Mouse (Mus musculus): ENCODE data around the gene Plcb1.

Plcb1 gene

DNA sequence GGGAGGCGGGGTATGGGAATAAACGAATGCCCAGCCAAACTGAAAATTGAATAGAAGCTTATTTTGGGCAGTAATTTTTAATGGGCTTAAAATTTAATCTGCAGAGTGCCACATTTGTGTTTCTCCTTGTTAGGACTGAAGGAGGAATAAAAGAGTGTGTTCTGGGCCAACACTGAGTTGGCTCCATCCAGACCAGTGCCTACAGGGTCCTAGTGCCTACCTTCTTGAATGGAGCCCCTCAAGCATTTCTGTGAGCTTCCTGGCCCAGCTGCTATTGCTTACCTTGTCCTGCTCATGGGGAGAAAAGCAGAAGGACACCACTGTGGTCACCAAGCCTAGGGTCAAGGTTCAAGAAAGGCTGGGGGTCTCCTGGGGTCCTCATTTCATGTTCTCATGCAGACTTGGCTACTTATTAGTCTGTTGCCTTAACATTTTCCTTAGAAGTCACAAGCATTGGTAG lies 128.3 kb downstream of the Plcb1 start:
- DNase-seq = no peak

DNA sequence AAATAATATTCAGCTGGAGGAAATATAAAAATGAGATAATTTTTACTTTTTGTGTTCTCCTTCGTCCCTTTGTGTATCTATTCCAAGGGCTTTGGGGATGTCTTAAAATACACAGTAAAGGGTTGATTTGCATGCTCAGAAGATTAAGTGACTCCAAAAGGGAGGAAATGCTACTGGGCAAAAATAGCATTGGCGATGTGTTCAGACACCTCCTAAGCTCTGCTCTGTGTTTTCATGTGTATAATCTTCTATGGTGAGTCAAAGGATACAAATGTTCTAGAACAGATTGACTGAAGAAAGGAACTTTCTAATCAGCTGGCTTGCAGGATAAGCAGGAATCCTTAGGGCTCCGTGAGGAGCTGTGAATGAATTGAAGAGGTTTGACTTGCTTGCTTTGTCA lies 129.2 kb downstream of the Plcb1 start:
- DNase-seq = no peak

DNA sequence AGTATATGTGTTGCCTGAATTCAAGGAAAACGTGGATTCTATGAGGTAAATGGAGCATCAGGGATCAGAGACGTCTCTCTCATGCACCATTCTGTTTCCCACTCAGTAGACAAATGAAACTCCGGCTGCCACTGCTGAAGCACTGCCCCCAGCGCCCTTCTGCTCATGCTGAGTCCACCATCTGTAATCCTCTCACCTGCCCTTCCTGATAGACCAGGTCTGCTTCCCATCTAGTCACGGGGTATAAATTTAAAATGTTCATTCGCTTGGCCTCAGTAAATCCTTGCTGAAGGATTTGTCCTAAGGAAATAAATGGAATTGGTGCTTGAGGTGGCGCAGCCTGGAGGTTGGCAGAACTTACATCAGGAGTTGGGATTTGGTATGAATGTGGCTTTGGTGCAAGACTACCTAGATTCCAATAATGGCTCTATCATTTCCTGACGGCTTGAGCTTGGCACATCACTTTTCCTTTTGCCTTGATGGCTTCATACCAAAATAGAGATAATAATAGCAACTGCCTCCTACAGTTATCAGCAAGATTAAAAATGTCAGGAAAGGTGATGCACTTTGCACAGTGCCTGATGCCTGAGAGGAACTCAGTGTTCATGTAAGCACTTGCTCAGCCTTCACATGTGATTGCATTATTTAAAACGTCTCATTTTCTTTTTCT lies 134.9 kb downstream of the Plcb1 start:
- peak; percentile 85 for DNase-seq

DNA sequence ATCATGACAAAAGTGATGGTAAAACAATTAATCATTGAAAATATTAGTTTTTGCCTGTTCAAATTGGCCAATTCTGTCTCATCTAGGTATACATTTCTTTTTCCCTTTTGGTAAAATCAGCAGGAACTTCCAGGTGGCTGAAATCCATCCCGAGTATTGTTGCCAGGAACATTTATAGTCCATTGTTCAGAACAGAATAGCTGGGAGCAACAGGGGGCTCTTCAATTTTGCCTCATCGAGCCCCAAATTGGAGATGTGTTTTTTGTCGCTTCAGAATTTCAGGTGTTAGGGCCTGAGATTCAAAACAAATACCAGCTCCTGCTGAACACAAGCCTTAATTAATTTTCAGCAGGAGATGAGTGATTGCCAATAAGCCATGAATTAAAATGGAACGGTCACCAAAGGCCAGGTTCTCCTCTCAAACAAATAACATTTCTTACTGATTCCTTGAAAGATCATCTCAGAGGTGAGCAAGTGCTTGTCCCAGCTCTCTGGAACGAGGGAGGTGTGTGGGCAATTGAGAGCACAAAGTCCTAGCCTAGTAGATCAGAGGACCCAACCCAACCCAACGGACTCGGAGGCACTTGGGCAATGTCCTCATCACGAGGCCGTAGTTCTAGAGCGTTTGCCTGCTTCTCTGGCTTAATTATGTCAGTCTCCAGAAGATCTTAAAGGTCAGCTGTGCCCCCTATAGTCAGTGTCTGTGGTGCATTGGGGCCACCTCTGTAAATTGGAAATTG lies 136.9 kb downstream of the Plcb1 start:
- DNase-seq = no peak

DNA sequence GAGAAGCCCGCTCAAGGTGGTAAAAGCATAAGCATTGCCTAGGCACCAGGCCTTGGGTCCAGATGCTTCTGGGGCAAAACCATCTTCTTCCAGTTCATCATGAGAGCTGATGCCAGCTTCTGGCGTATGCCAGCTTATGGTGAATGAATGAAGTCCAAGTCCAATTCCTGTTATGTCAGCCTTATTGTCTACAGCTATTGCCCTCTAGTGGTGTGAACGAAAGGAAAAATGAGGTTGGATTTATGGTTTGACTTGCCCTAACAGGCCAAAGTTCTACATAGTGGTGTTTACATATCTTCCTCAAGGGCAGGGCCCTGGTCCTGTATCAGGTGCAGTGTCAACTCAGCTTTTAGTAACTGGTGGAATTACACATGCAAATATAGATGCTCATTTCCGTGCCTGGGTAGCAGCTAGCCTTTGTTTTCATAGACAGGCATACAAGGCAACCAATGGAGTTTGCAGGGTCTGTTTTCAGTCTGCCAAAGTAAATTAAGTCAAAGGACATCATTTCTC lies 138.3 kb downstream of the Plcb1 start:
- no peak for DNase-seq

DNA sequence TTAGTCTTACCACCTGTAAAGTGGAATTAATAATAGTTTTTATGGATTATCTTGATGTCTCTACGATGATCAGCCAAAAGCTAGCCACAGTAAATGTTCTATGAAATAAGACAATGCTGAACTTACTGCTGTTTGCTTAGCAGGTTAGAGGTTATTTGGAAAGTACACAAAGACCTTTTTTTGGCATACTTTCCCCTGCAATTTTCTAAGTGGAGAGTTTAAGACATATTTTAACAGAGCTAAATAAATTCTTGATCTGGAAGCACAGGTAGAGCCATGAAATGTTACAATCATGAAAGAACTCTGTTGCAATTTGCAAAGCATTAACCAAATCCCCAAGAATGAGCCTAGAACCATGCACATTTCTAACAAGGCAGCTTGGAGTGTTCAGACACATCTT lies 140.4 kb downstream of the Plcb1 start:
- no peak for DNase-seq

DNA sequence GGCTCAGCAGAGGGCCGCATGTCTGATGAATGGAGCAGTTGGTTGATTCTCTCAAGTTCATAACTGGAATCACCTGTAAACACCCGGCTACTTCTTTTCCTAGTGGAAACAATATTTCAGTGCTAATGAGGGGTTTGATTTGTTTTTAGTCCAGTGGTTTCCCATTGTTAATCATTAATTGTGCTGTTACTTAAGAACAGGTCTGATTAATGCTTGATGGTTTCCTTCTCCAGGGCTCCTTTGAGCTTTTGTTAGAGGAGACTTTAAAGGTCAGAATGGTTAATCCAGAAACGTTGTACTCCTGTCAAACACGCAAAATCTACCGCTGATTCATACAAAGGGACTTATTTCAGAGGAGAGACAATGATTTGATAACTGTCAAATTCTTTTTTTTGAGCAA lies 141.2 kb downstream of the Plcb1 start:
- DNase-seq = no peak

DNA sequence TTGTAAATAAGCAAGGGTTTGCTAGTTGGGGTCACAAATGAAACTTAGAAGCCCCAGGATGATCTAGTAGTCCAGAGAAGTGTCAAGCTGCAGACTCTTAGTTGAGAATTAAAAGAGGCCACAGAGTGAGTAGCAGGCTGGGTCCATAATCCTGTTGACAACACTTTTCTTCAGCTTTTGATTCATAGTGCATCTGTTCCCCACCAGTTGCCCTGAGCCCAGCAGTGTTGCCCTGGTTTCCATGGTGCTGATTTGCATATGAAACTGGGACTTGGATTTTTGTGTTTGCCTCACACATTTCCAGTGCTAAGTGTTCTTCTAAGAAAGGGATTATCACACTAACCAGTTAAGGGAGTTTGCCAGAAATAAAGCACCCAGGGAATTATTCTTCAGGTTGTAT lies 143.6 kb downstream of the Plcb1 start:
- DNase-seq = no peak

DNA sequence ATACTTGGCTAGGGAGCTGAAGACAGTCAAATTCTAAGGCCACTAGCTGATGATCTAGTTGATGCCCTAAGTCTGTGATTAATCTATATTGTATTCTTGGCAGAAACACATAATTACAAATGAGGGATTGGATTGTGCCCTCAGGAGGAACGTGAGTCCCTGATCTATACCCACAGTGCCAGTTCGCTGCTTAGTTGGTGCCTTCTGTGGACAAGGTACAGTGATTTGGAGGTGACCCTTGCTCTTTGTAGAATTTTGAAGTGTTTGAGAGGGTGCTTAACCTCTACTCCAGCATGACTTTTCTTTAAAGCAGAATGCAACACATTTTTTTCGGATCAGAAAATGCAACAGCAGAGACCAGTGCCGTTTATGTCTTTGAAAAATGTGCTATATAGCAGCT lies 145.1 kb downstream of the Plcb1 start:
- DNase-seq = no peak

DNA sequence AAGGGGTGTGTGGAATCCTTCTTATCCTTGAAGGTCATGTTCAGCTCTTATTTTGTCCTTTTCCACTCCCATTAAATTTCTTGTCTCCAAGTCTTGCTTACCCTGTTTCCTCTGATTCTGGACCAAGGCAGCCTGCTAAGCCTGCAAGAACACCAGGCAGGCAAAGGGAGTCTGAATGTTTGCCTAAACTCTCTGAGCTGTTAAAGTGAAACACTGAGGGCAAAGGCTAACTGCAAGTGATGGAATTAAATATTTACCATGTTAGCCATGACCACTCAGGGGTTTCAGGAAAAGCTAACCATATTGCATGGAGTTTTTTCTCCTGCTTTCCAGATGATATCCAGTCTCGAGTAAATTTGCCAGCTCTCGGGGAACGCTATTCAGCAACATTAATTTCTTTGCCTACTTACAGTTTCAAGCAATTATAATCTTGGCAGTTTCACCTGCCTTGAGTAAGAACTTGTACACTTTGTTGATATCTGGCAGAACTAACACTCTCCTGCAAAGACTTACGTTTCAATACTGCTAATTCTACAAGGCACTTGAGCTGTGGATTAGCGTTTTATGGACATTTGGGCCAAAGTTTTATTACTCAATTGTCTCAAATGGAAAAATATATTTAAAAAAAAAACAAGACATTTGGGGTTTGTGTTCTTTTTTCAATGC lies 146.0 kb downstream of the Plcb1 start:
- DNase-seq = no peak

DNA sequence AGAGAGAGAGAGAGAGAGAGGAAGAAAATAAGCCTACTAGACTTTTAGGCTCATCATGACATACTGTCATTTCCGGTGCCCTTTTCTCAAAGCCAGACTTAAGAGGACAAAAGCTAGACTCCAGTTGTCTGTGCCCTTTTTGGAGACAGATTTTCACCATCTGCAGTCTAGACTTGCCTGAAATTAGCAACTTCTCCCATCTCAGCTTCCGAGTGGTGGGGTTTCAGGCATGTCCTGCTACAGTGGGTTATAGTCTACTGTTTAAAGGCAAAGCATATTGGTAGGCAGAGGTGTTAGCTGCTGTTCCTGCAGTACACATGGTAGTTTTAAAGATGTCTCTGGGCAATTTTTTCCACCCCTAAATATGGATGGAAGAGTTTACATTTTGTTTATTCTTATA lies 149.6 kb downstream of the Plcb1 start:
- DNase-seq = no peak

DNA sequence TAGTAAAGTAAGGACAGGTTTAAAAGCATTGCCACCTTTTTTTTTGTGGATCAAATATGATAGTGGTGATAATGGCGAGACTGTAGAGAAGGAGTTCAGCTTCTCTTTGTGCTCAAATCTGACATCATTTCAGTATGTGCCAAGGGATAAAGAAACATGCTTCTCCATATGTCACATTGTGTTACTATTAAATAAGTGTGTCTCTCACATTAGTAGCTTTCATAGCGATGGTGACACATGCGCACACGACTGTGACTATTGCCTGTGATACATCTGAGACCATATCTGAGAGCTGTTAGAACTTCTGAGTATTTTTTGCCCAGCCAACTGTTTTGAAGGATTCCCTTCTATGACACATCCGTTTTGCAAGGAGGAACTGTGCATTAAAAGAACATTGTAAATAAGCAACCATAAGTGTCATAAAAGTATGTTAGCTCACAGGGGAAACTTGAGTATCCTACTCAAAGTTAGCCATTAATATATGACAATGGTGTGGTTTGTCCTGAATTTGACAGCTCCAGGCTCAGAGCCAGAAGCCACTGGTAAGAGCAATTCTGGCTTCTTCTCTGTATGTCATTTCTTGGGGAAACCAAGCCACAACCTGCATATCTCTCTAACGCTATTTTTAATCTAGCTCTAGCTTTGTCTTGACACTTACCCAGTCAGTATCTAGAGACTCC lies 150.2 kb downstream of the Plcb1 start:
- no peak for DNase-seq

DNA sequence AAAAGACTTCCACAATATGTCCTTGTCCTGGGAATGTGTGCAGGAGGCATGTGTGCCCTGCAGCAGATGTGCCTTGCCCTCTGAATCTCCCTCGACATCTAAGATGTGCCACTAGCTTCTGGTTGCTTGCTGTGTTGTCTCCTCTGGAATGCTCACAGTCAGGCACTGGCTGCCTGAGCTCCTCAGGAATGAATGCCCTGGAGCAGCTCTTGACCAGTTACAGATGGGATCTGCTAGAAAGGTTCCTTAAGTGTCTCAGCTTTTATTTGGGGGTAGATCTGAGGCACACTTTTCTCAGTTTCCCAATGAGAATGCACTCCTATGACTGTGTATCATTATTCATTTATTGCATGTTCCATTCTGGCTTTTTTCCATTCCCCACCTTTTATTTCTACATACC lies 151.8 kb downstream of the Plcb1 start:
- no peak for DNase-seq

DNA sequence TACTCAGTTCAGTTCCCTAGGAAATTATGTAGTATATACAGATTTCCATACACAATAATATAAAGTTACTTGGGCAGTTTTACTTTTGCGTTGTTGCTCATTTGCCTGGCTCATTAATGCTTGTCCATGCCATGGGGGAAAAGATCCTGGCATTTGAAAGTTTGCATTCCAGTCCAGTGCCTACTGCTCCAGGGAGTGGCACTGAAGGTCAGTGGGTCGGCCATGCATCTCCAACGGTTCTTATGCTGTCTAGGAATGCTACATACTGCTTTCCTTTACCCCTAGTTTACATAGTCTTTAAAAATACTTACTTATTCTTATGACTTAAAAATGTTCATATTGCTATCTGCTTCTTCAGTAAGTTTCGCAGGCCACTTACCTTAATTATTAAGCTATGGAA lies 156.2 kb downstream of the Plcb1 start:
- DNase-seq = no peak

DNA sequence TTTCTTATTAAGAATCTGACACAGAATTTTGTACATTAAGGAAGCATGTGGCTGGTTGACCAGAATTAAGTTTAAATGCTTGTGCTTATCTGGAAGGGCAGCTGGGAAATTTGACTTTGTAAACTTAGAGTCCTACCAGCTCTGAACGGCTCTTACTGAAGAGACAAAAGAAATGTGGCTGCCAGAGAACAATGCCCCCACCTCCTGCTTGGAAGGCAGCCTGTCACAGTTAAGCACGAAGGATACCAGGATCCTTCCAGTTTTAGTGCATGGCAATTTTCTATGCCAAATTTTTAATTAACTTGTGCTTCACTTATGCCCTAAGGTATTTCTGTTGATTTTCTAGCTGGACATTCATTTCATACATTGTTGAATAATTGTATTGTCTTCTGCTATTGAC lies 157.1 kb downstream of the Plcb1 start:
- DNase-seq = no peak

DNA sequence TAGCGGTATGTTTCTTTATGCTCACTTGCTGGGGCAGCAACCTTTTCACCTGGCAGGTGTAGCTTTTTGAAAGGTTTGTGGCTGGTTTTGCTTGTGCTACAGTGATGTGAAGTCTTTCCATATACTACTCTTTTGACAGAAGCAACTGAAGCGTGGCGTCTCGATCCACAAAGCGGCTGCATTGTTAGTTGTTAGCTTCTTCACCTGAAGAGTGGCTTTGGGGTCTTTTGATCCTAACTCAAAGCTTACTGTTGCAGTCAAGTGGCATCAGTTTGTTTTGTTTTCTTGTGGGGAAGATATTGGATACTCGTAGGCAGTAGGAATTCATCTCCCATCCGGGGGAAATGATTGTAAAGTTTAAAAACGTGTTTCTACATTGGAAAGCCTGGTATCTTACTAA lies 160.5 kb downstream of the Plcb1 start:
- no peak for DNase-seq

DNA sequence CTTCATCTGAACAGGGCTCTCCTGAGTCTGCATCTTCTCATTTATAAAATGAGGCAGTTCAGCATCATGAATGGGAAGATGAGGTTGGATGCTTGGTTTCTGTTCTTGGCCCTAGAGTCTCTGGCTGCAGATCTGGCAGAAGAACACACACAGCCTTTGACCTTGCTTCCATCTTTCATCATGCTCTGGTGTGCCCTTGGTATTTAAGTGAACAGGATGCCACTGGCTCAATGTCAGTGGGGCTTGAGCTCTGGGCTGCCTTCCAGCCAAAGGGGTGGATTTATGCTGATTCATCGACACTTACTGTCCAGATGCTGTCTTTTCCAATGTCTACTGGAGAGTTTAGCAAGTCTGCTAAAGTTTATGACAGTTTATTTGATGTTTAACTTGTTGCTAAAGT lies 161.0 kb downstream of the Plcb1 start:
- no peak for DNase-seq

DNA sequence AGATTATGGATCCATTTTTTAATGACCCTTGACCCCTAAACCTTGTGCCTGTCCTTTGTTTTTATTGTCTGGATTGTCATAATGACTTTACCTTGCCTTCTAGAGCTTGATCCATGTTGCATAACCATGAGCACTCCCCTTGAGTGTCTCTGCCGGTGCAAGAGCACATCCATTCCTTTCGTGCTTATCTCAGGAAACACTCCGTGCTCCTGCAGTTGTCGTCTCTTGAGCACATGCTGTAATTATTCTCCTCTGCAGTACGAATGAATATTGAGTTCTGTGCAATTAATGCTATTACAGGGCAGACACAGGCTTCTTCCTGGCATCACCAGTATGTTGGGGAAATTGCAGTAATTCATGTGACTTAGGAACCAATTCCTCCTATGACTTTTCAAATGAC lies 166.2 kb downstream of the Plcb1 start:
- no peak for DNase-seq

DNA sequence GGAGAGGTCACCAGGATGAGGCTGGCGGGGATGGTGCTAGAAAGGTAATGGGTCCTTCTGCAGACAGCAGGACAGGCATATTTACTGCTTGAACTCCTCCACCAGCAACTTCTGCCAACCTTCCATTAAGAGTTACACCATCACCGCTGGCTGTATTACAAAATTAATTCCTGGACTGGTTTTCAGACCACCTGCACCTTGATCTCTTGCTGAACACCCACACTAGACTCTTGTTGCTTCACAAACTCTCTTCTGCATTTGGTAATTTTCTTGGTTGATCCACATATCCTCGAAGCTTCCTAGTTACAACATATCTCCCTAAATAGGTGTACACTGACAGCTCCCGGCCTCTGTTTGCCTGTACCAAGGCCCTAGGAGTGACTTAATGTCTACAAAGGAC lies 170.6 kb downstream of the Plcb1 start:
- DNase-seq = no peak

DNA sequence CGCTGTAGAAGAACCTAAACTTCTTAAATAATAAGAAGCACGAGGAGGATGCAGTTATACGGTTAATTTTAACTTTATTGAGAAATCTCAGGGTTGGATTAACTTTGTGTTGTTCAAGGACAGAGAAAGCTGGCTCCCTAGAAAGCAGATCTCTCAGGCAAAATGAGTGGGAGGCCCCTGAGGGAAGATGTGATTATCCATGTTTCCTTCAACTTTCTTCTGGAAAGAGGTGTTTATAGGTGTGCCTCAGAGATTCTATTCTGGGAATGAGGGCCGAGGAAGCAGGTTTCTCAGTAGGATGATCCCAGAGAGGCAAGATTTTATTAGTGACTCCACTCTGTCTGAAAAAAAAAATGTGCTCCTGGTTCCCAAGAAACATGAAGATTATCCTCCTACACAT lies 180.3 kb downstream of the Plcb1 start:
- DNase-seq = no peak

DNA sequence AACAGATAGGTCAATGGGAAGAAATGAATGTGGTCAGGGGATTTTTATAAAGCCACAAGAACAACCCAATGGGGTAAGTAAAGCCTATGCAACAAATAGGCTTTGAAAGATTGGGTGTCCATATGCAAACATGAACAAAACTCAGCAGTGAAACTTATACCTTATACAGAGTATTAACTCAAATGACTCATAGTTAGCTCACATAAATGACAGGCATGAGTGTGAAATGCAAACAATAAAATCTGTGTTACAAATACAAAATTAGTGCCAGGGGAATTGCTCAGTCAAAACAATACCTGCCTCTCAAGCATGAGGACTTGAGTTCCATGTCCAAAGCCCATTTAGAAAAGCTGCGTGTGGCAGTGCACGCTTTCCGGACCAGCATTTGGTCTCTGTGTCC lies 182.5 kb downstream of the Plcb1 start:
- no peak for DNase-seq

DNA sequence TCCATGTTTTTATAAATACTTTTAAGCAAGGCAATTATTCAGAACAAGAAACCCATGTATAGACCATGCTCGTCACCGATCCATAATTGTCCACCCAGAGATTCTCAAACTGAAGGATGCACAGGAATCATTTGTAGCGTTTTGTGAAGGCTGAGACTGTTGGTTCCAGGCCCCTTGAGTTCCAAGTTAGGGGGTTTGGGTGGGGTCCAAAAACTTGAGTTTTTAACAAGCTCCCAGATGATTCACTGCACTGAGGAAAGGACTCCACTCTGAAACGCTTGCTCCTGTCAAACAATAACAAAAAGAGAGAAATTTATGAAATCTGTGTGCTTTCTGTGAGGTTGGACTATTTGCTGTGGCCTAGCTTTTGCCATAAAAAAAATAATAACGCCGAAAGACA lies 186.5 kb downstream of the Plcb1 start:
- DNase-seq = no peak

DNA sequence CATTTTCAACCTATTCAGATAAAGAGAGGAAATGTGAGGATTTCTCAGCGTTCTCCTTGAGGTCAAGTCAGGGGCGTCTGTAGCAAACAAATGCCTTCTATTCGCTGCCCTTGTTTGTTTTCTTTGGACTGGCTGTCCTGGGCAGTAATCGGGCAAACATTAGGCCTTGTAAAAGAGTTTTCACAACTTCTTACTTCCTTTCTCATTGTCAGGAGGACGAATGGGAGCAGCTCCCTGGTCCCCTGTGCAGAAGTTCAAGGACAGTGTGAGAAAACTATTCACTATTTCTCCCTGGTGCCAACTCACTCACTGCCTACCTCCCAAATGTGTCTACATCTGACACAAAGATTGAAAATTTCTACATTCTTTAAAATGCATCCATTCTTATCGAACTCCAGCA lies 188.8 kb downstream of the Plcb1 start:
- no peak for DNase-seq
